Mouse (Mus musculus) embryonic facial prominence, embryonic 13.5 days (tissue): ENCODE results near the gene Krtap29-1. TPM values are rescaled to one million over a fixed set of nuclear protein-coding genes. Genes with fewer than 3 reads are reported as not detected.

ENCODE experiments used
- ATAC-seq: fragments of 200-750 bp; cut with Nextera tagmentation; 2 replicates; pipeline ENCODE4 v1.8.0; 2017; ENCODE audit warnings: low read depth; ENCODE audit not compliant: insufficient number of reproducible peaks, insufficient read depth, low FRiP score, low TSS enrichment
- H3K27ac ChIP-seq: fragments of 300-500 bp; sonication (generic); 2 replicates; pipeline ENCODE4 v1.5.1; 2015; ENCODE audit warnings: moderate library complexity, mild to moderate bottlenecking, inconsistent platforms
- H3K27me3 ChIP-seq: fragments of 300-500 bp; sonication (generic); 2 replicates; pipeline ENCODE4 v1.6.1; 2015; ENCODE audit warnings: mild to moderate bottlenecking, inconsistent platforms
- H3K36me3 ChIP-seq: fragments of 300-500 bp; sonication (generic); 2 replicates; pipeline ENCODE4 v1.6.1; 2015; ENCODE audit warnings: mild to moderate bottlenecking, inconsistent platforms
- H3K4me1 ChIP-seq: fragments of 300-500 bp; sonication (generic); 2 replicates; pipeline ENCODE4 v1.6.1; 2015; ENCODE audit warnings: inconsistent platforms
- H3K4me2 ChIP-seq: fragments of 300-500 bp; sonication (generic); 2 replicates; pipeline ENCODE4 v1.6.1; 2015; ENCODE audit warnings: moderate library complexity, mild to moderate bottlenecking, inconsistent platforms
- H3K4me3 ChIP-seq: fragments of 300-500 bp; sonication (generic); 2 replicates; pipeline ENCODE4 v1.5.1; 2015; ENCODE audit warnings: mild to moderate bottlenecking, inconsistent platforms
- H3K9ac ChIP-seq: fragments of 300-500 bp; sonication (generic); 2 replicates; pipeline ENCODE4 v1.6.1; 2015; ENCODE audit warnings: mild to moderate bottlenecking, inconsistent platforms
- H3K9me3 ChIP-seq: fragments of 300-500 bp; sonication (generic); 2 replicates; pipeline ENCODE4 v1.6.1; 2016; ENCODE audit warnings: inconsistent platforms
- WGBS: fragments of 180-500 bp; shearing (Covaris S2); methylation state at CpG from one replicate; pipeline ENCODE4 v1.1.7; 2015; ENCODE audit warnings: mixed read lengths; 5-methylcytosine and 5-hydroxymethylcytosine counted together
- polyA plus RNA-seq: library from polyadenylated mRNA; unstranded; fragments of >200 nt; fragmentation: Nextera tagmentation; extraction: Ambion mirVana; gene quantifications from 2 replicates; pipeline ENCODE4 v1.2.1, GENCODE M21; 2015

Gene Krtap29-1
- polyA plus RNA-seq, 1 experiment from 2014 or later = not detected

DNA sequence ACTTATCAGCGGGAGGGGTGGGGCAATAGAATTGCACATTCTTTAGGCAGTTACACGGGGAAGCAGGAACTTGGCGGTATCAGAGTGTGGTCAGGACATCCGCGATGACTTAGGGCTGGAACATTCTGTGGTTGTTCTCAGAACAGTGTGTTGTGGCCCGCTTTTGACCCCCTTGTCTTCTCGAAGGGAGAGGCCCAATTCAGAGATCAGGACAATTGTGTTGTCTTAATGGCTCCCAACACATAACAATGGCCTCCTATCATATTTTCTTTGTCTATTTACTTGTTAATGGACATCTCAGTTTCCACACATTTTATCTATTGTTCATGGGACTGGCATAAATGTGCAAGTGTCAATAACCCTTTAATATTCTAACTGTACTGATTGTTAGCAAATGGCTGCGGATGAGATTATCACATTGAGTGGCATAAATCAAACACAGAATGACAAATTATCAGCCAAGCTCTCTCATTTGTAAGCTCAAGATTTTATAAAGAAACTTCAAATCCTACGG is 41.0 kb downstream of the Krtap29-1 start:
- Histone ChIP-seq H3K36me3 (no peaks in the 10 kb centered on the region), H3K27me3 (no peaks in the 10 kb centered on the region), H3K4me2 (no peak overlapping the region), H3K9ac (no peak overlapping the region), H3K4me1 (no peaks in the 10 kb centered on the region), H3K4me3 (no peak overlapping the region), H3K27ac (no peak overlapping the region), H3K9me3 (no peaks in the 10 kb centered on the region)
- 81% methylated on average over 9 of the region's 9 CpGs for WGBS
- no peak for ATAC-seq

DNA sequence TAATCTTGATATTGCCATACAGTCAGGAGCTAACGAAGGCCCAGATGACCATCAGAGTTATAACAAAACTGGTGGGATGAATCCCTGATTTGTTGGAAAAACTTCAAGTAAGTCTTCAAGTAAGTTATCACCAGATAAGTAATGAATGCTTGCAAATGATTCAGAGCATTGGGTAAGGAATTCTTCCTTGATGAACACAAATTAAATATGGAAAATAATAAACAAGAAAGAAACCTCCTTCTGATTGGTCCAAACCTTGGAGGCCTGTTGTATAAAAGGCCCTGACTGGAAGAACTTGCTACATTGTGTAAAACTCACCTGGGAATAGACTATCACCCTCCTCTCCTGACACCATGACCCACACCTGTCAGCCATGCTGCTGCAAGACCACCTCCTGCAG is 42.9 kb downstream of the Krtap29-1 start, which contains the start of gene Krtap31-2:
TSS of gene Krtap31-2 (plus strand) at position 301 of the 400 bp plus-strand sequence.
- H3K4me1 ChIP-seq = no peaks in the 10 kb centered on the region
- H3K36me3 ChIP-seq = no peaks in the 10 kb centered on the region
- 90% methylated on average over 1 of the region's 1 CpGs for WGBS
- H3K27me3 ChIP-seq = 0 out of 2 replicates have a peak, but pooled peaks cover 6% of the 10 kb centered on the region
- ATAC-seq = no peak
- no peaks in the 10 kb centered on the region for H3K9me3 ChIP-seq
- H3K4me3 ChIP-seq = no peak within 1 kb of the TSS
- no peak within 1 kb of the TSS for H3K9ac ChIP-seq
- H3K4me2 ChIP-seq = no peak within 1 kb of the TSS
- H3K27ac ChIP-seq = no peak within 1 kb of the TSS

Other genes starting within 250 kb of the Krtap29-1 start
- not detected in 2 replicates for gene Gm14180, start 244.8 kb downstream of the Krtap29-1 start, polyA plus RNA-seq
- not detected in 2 replicates for gene Gm11595, start 206.1 kb downstream of the Krtap29-1 start, polyA plus RNA-seq
- not detected in 2 replicates for gene Krtap4-8, start 198.3 kb downstream of the Krtap29-1 start, polyA plus RNA-seq
- not detected in 2 replicates for gene Krtap4-9, start 193.9 kb downstream of the Krtap29-1 start, polyA plus RNA-seq
- gene Gm11596, start 185.6 kb downstream of the Krtap29-1 start, polyA plus RNA-seq = not detected in 2 replicates
- gene Gm11569, start 180.1 kb downstream of the Krtap29-1 start, polyA plus RNA-seq = not detected in 2 replicates
- not detected in 2 replicates for gene Gm11554, start 174.6 kb downstream of the Krtap29-1 start, polyA plus RNA-seq
- gene Krtap4-13, start 169.2 kb downstream of the Krtap29-1 start, polyA plus RNA-seq = not detected in 2 replicates
- not detected in 2 replicates for gene Gm11564, start 163.4 kb downstream of the Krtap29-1 start, polyA plus RNA-seq
- not detected in 2 replicates for gene 2300003K06Rik, start 141.0 kb downstream of the Krtap29-1 start, polyA plus RNA-seq
- gene Krtap4-16, start 127.4 kb downstream of the Krtap29-1 start, polyA plus RNA-seq = not detected in 2 replicates
- gene Gm11568, start 121.1 kb downstream of the Krtap29-1 start, polyA plus RNA-seq = not detected in 2 replicates
- gene Gm11559, start 114.6 kb downstream of the Krtap29-1 start, polyA plus RNA-seq = not detected in 2 replicates
- not detected in 2 replicates for gene Krtap9-1, start 105.7 kb downstream of the Krtap29-1 start, polyA plus RNA-seq
- not detected in 2 replicates for gene Gm11567, start 99.9 kb downstream of the Krtap29-1 start, polyA plus RNA-seq
- gene Krtap31-1, start 71.1 kb downstream of the Krtap29-1 start, polyA plus RNA-seq = not detected in 2 replicates
- not detected in 2 replicates for gene Gm11565, start 64.3 kb downstream of the Krtap29-1 start, polyA plus RNA-seq
- gene Krtap31-2, start 42.8 kb downstream of the Krtap29-1 start, polyA plus RNA-seq = not detected in 2 replicates
- gene Krtap9-5, start 30.6 kb downstream of the Krtap29-1 start, polyA plus RNA-seq = not detected in 2 replicates
- gene Krtap16-1, start 7.5 kb upstream of the Krtap29-1 start, polyA plus RNA-seq = not detected in 2 replicates
- 0.48 TPM in 2 replicates for gene Krtap17-1, start 14.9 kb upstream of the Krtap29-1 start, polyA plus RNA-seq
- gene Krt33a, start 37.2 kb upstream of the Krtap29-1 start, polyA plus RNA-seq = not detected in 2 replicates
- gene Krt33b, start 50.8 kb upstream of the Krtap29-1 start, polyA plus RNA-seq = not detected in 2 replicates
- gene Krt34, start 62.5 kb upstream of the Krtap29-1 start, polyA plus RNA-seq = not detected in 2 replicates
- gene Krt31, start 71.5 kb upstream of the Krtap29-1 start, polyA plus RNA-seq = not detected in 2 replicates
- gene Krt32, start 109.2 kb upstream of the Krtap29-1 start, polyA plus RNA-seq = 0.36 and 0.70 TPM in 2 replicates
- gene Krt35, start 117.2 kb upstream of the Krtap29-1 start, polyA plus RNA-seq = 1.5 and 2.4 TPM in 2 replicates
- 0.15 TPM in 1 of 2 replicates, not detected in the other for gene Krt36, start 126.6 kb upstream of the Krtap29-1 start, polyA plus RNA-seq
- 1.1 and 2.2 TPM in 2 replicates for gene Krt13, start 142.5 kb upstream of the Krtap29-1 start, polyA plus RNA-seq
- 314 and 354 TPM in 2 replicates for gene Krt15, start 156.9 kb upstream of the Krtap29-1 start, polyA plus RNA-seq
- 44.6 and 57.3 TPM in 2 replicates for gene Krt19, start 169.6 kb upstream of the Krtap29-1 start, polyA plus RNA-seq
- gene Krt9, start 214.2 kb upstream of the Krtap29-1 start, polyA plus RNA-seq = not detected in 2 replicates
- 574 and 670 TPM in 2 replicates for gene Krt14, start 228.5 kb upstream of the Krtap29-1 start, polyA plus RNA-seq